Mouse (Mus musculus): ENCODE results near the gene Acap1. TPM values are rescaled to one million over a fixed set of nuclear protein-coding genes. Genes with fewer than 3 reads are reported as not detected.
"Not testable (repeated sequence)": the region's sequence is repeated elsewhere in the genome, so short reads cannot be mapped to it uniquely, and the experiment has no call there.

The Acap1 gene
- polyA plus RNA-seq, 1 experiment from 2014 or later: 10.3 TPM

DNA sequence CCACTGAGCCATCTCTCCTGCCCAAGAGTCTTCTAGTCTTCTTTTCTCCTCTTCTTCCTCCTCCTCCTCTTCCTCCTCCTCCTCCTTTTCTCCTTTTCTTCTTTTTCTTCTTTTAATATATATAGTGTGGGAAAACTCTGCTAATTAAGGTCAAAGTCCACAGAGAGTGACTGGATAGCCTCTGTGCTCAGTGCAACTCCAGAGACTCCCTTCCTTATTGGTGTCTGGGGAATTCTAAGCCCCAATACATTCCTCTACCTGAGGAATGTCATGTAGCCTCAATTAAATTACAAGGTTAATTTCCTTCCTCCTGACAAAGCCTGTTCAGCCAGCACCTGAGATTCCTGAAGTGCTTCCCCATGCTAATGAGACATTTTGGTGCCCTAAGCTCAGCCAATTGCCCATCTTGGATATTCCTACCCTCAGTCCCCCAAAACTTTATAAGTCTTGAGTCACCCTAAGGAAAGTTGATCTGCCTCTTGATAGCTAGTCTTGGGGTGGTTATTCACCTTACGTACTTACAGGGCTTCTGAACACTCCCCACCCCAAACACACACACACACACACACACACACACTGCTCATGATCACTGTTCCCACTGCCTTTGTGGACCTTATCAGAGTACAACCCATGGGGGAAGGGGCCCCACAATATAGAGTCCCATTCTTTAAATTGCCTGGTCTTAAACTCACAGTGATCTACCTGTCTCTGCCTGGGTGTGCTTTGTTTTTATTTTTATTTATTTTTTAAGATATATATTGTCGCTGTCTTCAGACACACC, 24.9 kb downstream of the Acap1 start:
- WGBS: 84% methylated on average over 2 of the region's 2 CpGs
- no peaks in the 10 kb centered on the region for H3K36me3 ChIP-seq
- no peaks in the 10 kb centered on the region for H3K9me3 ChIP-seq (replicated peaks)

DNA sequence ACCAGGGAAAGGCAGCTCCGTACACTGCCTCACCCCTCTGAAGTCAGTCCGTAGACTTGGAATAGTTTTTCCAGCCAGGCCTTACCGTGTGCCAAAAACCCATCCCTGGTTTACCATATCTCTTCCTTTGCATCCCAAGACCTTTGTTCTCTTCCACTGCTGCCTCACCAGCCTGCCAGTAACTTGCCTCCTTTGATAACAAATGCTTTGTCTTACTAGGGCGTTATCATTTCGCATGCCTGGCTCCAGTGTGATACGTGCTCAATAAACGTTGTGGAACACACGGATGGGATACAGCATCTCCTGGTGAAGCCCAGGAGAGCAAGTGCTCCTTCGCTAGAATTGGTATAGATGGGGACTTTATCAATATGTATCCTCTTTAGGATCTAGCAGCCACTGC, 28.0 kb downstream of the Acap1 start:
- WGBS: 42% methylated on average over 9 of the region's 9 CpGs

More for the DNA sequence above, 24.9 kb downstream of the Acap1 start:
- Histone ChIP-seq H3K27ac (ENCODE audit: poor library complexity, severe bottlenecking) (no peak overlapping the region), H3K4me3 (no peak overlapping the region), H3K9ac (no peak overlapping the region), H3K4me1 (replicated peaks) (no peaks in the 10 kb centered on the region), H3K27me3 (replicated peaks) (no peaks in the 10 kb centered on the region; the same call in 1 of the 2 replicates), H3K4me2 (no peak overlapping the region)
- no peak for ATAC-seq (ENCODE audit: insufficient number of reproducible peaks, low FRiP score)

GRCm38 (mm10) chr11:69865561-69865960, 29.8 kb downstream of the Acap1 start:
- Histone ChIP-seq H3K4me3 (no peak overlapping the region), H3K36me3 (no peaks in the 10 kb centered on the region), H3K9me3 (replicated peaks) (no peaks in the 10 kb centered on the region), H3K4me1 (replicated peaks) (peaks cover 6% of the 10 kb centered on the region), H3K27ac (ENCODE audit: poor library complexity, severe bottlenecking) (no peak overlapping the region), H3K27me3 (replicated peaks) (no peaks in the 10 kb centered on the region; the same call in 1 of the 2 replicates), H3K9ac (no peak overlapping the region), H3K4me2 (no peak overlapping the region)
- WGBS: 88% methylated on average over 9 of the region's 9 CpGs
- no peak for ATAC-seq (ENCODE audit: insufficient number of reproducible peaks, low FRiP score)

More for the DNA sequence above, 28.0 kb downstream of the Acap1 start:
- Histone ChIP-seq H3K4me1 (replicated peaks) (peaks cover 6% of the 10 kb centered on the region), H3K27me3 (replicated peaks) (no peaks in the 10 kb centered on the region; the same call in 1 of the 2 replicates), H3K27ac (ENCODE audit: poor library complexity, severe bottlenecking) (no peak overlapping the region), H3K9me3 (replicated peaks) (no peaks in the 10 kb centered on the region), H3K9ac (no peak overlapping the region), H3K36me3 (no peaks in the 10 kb centered on the region), H3K4me2 (no peak overlapping the region), H3K4me3 (no peak overlapping the region)
- ATAC-seq (ENCODE audit: insufficient number of reproducible peaks, low FRiP score): 0 out of 2 replicates have a peak, but pooled peaks have one; percentile 15

DNA sequence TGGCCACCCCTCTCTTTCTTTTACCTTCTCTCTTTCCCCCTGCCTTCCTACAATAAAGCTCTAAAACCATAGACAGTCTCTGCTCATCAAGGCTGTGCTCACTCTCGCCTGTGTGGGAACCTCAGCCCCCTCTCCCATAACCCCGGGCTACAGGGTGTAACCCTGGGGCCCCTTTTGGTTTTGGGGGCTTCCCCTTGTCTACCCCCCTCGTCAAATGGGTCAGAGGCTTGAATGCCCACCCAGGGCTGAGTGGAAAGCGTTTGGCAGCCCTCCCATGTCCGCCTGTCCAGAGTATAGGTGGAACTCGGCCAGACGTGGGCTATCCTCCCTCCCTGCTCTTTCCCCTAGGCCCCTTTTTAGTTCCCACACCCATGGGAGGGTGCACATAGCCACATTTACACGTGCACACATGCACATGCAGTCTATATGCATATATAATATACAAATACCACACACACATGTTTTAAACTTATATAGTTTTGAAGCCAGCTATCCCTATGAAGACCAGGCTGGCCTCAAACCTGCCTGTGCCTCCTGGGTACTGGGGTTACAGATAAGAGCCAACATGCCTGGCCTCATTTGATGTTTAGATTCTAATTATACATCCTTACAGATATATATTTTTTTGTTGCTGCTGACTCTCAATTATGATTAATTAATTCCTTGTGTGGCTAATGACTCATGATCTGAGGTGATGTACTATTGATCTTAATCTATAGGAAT, 31.0 kb downstream of the Acap1 start:
- peak overlapping the region; percentile 66 for H3K27ac ChIP-seq (ENCODE audit: poor library complexity, severe bottlenecking)
- no peaks in the 10 kb centered on the region for H3K9me3 ChIP-seq (replicated peaks)
- 50% methylated on average over 8 of the region's 8 CpGs for WGBS

DNA sequence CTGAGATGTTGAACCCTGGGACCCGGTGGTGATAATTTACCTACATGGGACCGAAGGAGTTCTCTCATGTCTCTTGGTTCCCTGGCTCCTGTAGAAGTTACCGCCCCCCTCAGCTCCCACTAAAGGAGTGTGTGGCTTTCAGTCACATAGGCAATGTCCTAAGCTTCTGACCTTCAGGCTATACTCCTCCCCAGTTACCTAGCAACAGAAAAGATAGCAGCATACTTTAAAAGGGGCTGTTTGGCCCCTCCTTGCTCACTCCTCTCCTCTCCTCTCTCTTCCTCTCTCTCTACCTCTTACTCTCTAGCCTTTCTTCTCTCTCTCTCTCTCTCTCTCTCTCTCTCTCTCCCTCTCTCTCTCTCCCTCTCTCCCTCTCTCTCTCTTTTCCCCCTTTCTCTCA, 31.6 kb downstream of the Acap1 start:
- WGBS: 78% methylated on average over 3 of the region's 3 CpGs
- peak overlapping the region; percentile 66 for H3K27ac ChIP-seq (ENCODE audit: poor library complexity, severe bottlenecking)
- H3K4me3 ChIP-seq; H3K9ac ChIP-seq; H3K36me3 ChIP-seq; ATAC-seq (ENCODE audit: insufficient number of reproducible peaks, low FRiP score); H3K4me1 ChIP-seq (replicated peaks); H3K9me3 ChIP-seq (replicated peaks): not testable (repeated sequence)
- H3K27me3 ChIP-seq (replicated peaks): peaks cover 14% of the 10 kb centered on the region
- peak overlapping the region; percentile 33; the same call in 1 of the 2 replicates for H3K4me2 ChIP-seq

More for the DNA sequence above, 31.0 kb downstream of the Acap1 start:
- Histone ChIP-seq H3K36me3 (no peaks in the 10 kb centered on the region), H3K27me3 (replicated peaks) (peaks cover 8% of the 10 kb centered on the region), H3K4me3 (no peak overlapping the region), H3K9ac (no peak overlapping the region), H3K4me1 (replicated peaks) (peaks cover 6% of the 10 kb centered on the region), H3K4me2 (peak overlapping the region; percentile 33; the same call in 1 of the 2 replicates)
- ATAC-seq (ENCODE audit: insufficient number of reproducible peaks, low FRiP score): no peak

DNA sequence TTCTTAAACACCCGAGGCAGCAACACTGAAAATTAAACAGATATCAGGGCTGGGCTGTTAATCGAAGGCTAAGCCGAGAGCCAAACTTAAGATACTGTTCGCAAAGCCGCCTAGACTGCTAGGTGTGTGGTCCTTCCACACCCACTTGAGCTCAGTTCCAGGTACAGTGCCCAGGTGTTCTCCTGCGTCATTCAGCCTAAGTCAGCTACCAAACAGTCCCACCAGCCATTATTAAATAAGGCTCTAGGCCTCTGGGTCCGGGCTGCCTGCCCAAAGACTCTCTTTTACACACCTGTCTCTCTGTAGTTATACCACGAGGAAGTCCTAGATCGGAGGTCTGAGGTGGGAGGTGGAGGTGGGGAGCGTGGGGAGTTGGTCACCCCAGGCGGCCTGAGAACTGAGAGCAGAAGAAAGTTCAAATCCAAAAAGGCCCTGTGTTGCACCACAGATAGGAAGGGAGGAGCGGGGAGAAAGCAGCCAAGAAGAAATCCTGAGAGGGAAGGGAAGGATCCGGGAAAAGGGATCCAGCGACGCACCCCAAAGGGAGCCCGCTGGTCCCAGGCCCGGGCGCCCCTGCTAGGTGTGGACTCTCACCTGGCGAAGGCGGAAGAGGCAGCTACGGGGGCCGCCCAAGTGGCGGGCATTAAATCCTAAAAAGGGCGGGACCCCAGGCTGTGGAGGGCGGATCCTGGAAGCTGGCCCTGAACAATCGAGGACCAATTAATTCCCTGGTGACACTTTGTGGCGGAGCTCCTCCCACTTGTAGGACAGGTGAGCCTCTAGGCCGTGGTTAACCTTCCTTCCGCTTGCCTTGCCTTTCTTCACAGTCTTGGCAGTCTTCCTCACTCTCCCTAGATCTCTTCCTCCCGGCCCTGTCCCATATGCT, 37.0 kb downstream of the Acap1 start, which contains the start of gene Tnk1:
Tnk1 (minus strand) TSS at position 618 of the 886 bp plus-strand sequence.
- Histone ChIP-seq H3K27ac (ENCODE audit: poor library complexity, severe bottlenecking) (no peak within 1 kb of the TSS), H3K4me2 (no peak within 1 kb of the TSS; the same call in 1 of the 2 replicates), H3K4me1 (replicated peaks) (peaks cover 8% of the 10 kb centered on the region; the same call in 1 of the 2 replicates), H3K36me3 (no peaks in the 10 kb centered on the region), H3K4me3 (no peak within 1 kb of the TSS), H3K9me3 (replicated peaks) (no peaks in the 10 kb centered on the region), H3K9ac (peak within 1 kb of the TSS; percentile 6; the same call in 1 of the 2 replicates), H3K27me3 (replicated peaks) (peaks cover 38% of the 10 kb centered on the region)
- 18% methylated on average over 30 of the region's 30 CpGs for WGBS
- ATAC-seq (ENCODE audit: insufficient number of reproducible peaks, low FRiP score): no peak

DNA sequence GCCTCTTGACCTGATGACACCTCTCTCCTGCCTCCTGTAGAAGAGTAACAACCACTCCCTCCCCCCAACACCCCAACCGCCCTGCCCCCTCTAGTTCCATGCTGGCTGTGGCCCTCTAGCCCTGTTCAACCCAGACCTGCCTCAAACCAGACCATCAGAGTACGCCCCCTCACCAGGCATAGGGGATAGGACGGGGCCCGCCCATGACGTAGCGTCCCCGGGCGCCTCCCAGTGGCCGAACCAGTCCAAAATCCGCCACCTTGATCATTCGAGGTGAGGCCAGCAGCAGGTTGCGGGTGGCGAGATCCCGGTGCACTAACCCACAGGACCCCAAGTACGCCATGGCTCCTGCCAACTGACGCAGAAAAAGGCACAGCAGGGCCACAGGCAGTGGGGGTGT, 40.0 kb downstream of the Acap1 start:
- 14% methylated on average over 16 of the region's 16 CpGs for WGBS
- Histone ChIP-seq H3K4me1 (replicated peaks) (peaks cover 17% of the 10 kb centered on the region; the same call in 1 of the 2 replicates), H3K36me3 (peaks cover 22% of the 10 kb centered on the region), H3K4me3 (no peak overlapping the region), H3K4me2 (peak overlapping the region; percentile 4), H3K27ac (ENCODE audit: poor library complexity, severe bottlenecking) (peak overlapping the region; percentile 31; the same call in 1 of the 2 replicates), H3K9ac (no peak overlapping the region), H3K9me3 (replicated peaks) (no peaks in the 10 kb centered on the region), H3K27me3 (replicated peaks) (peaks cover 38% of the 10 kb centered on the region)
- ATAC-seq (ENCODE audit: insufficient number of reproducible peaks, low FRiP score): no peak

DNA sequence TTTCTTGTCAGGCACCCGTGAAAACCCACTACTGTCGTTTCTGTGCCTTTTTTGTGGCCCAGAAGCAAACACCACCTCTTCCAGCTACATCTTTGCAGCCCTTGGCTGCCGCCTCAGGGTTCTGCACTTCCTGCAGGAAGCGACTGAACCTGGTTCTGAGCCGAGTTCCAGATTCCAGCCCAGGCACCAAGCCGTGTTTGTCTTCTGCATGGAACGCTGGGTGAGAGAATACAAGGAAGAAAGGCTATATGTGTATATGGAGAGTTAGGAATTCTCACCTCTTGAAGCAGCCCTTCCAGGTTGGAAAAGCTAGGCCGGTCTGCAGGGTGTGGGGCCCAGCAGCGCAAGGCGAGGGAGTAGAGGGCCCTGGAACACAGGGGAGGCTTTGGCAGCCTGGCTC, 40.7 kb downstream of the Acap1 start:
- H3K9me3 ChIP-seq (replicated peaks): no peaks in the 10 kb centered on the region
- H3K36me3 ChIP-seq: peaks cover 28% of the 10 kb centered on the region
- H3K27ac ChIP-seq (ENCODE audit: poor library complexity, severe bottlenecking): peak overlapping the region; percentile 31
- WGBS: 76% methylated on average over 10 of the region's 10 CpGs
- no peak for ATAC-seq (ENCODE audit: insufficient number of reproducible peaks, low FRiP score)
- peak overlapping the region; percentile 4 for H3K4me2 ChIP-seq
- H3K4me1 ChIP-seq (replicated peaks): peaks cover 17% of the 10 kb centered on the region; the same call in 1 of the 2 replicates
- H3K27me3 ChIP-seq (replicated peaks): peaks cover 34% of the 10 kb centered on the region
- no peak overlapping the region for H3K9ac ChIP-seq
- no peak overlapping the region for H3K4me3 ChIP-seq

GRCm38 (mm10) chr11:69853994-69854393, 41.3 kb downstream of the Acap1 start:
- 36% methylated on average over 7 of the region's 7 CpGs for WGBS
- peak overlapping the region; percentile 4 for H3K4me2 ChIP-seq
- ATAC-seq (ENCODE audit: insufficient number of reproducible peaks, low FRiP score): peak; percentile 94
- no peaks in the 10 kb centered on the region for H3K9me3 ChIP-seq (replicated peaks)
- peaks cover 17% of the 10 kb centered on the region; the same call in 1 of the 2 replicates for H3K4me1 ChIP-seq (replicated peaks)
- peaks cover 35% of the 10 kb centered on the region for H3K36me3 ChIP-seq
- H3K9ac ChIP-seq: no peak overlapping the region
- H3K4me3 ChIP-seq: no peak overlapping the region
- peak overlapping the region; percentile 38 for H3K27ac ChIP-seq (ENCODE audit: poor library complexity, severe bottlenecking)
- peaks cover 27% of the 10 kb centered on the region for H3K27me3 ChIP-seq (replicated peaks)

- 74% methylated on average over 8 of the region's 8 CpGs for WGBS
- H3K27me3 ChIP-seq (replicated peaks): peaks cover 1% of the 10 kb centered on the region; the same call in 1 of the 2 replicates
- ATAC-seq (ENCODE audit: insufficient number of reproducible peaks, low FRiP score): no peak
- H3K9me3 ChIP-seq (replicated peaks): no peaks in the 10 kb centered on the region
- H3K4me3 ChIP-seq: no peak overlapping the region
- peaks cover 39% of the 10 kb centered on the region for H3K4me1 ChIP-seq (replicated peaks)
- H3K36me3 ChIP-seq: peaks cover 49% of the 10 kb centered on the region
- H3K4me2 ChIP-seq: no peak overlapping the region
- H3K9ac ChIP-seq: no peak overlapping the region
- H3K27ac ChIP-seq (ENCODE audit: poor library complexity, severe bottlenecking): no peak overlapping the region
Observed at GRCm38 (mm10) chr11:69850754-69851153, 44.6 kb downstream of the Acap1 start.
